Mouse (Mus musculus): ENCODE measurements at regions not wholly inside any gene's neighbourhood (a gene's known extent, or its start where the extent isn't known, plus 50 kb on each side); places are given as distances from the start of the nearest gene placed in this dataset.

- in situ Hi-C loops (cut with MboI, MseI): no loop called here
These were observed 136.1 kb upstream of the Cdkn2b start for GRCm38 (mm10) chr4:89446765-89447487.

DNA sequence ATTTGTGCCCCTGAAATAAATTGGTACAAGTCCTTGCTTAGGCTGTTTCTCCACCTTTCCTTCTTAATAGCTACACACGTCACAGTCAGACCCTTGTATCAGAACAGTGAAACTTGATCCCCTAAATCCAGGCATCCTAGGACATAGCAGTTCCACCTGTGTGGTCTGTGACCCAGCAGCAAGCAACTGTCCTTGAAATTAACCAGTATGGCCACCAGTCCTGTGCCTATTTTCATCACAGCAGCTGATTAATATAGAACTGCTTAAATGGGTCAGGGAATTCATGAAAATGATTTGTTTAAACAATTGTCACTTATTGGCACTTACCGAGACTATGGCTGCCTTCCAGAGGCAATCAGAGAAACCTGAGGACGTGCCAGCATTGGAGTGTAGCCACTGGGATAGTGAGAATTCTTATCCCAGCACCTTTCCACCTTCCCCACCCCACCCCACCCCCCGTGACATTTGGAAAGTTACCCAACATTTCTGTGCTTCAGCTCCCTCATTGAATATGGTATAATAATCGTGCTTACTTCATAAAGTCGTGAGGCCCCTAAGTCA lies 135.4 kb upstream of the Cdkn2b start:
- in situ Hi-C loops (cut with MboI, MseI): no loop called here

DNA sequence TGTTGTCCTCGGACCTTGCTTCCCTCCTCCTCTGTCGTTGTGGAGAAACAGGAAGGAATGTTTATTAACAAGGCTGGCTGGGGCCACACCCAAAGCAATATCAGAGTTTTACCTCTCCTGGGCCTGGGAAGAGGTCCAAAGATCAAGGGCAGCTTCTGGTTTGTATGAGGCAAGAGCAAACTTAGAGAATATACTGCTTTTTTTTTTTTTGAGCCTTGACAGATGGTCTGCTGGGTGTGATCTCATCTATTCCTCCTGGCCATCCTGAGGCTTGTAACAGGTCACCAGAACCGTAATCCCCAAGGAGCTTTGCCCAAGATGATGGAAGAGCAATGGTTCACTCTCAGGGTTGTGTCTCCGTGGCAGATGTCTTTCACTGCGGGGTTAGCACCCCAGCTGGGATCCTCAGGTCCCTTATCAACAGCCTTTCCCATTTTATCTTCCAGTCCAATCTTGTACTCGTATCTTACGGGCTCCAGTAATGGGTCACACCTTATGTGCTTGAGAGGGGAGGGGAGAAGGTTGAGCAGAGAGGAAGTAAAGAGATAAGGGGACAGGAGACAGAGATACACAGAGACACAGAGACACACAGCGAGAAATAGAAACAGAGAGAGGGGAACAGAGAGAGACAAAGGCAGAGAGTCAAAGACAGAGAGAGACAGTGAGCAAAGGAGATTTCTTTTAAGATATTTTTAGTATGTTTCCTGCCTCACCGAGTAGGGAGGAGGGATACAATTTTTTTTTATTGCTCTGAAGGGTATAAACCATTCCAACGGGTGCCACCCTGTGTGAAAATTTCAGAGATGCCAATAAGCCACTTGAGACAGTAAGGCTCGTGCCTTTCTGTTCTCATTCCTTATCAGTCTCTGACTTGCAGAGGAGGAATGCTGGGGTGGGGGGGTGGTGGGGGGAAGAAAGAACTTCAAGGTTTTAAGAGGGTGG lies 134.6 kb upstream of the Cdkn2b start:
- in situ Hi-C loops (cut with MboI, MseI): no loop called here

GRCm38 (mm10) chr4:89442526-89442925 lies 131.7 kb upstream of the Cdkn2b start:
- in situ Hi-C loops (cut with MboI, MseI): no loop called here

GRCm38 (mm10) chr4:89440821-89441220 lies 130.0 kb upstream of the Cdkn2b start:
- in situ Hi-C loops (cut with MboI, MseI): no loop called here

DNA sequence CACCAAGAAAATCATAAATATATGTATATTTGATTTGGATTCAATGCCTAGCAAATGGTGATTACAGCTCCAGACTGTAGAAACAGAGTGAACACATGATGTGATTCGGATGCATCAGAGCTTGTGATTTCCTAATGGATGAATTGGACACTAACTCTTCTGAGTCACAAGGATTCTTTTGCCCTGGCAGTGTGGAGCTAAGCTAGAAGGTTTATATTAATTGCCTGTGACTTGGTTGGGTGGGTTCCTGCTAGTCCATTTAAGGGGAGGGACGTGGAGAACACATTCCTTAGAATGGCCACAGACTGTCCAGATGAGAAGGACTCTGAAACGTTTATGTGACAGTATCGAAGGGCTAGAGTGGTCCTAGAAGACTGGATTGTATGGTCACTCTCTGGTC lies 129.5 kb upstream of the Cdkn2b start:
- in situ Hi-C loops (cut with MboI, MseI): no loop called here

GRCm38 (mm10) chr4:89438665-89439064 lies 127.8 kb upstream of the Cdkn2b start:
- in situ Hi-C loops (cut with MboI, MseI): no loop called here

DNA sequence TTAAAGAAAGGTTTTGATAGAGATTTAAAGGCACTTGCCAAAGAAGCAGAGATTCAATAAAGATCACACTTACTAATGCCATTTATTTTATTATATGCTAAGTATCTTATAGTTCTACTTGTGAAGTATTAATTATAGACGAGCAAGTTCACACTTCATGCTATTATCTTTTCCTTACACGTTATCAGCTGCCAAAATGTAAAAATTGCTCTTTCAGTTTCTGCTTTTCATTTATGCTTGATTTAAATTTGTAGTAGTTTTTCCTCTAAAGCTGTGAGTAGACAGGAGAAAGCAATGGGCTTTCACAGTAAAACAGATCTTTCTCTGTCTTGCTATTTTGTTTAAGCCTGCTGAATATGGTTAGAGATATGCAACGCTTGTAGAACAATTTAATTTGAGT lies 125.9 kb upstream of the Cdkn2b start:
- in situ Hi-C loops (cut with MboI, MseI): no loop called here

DNA sequence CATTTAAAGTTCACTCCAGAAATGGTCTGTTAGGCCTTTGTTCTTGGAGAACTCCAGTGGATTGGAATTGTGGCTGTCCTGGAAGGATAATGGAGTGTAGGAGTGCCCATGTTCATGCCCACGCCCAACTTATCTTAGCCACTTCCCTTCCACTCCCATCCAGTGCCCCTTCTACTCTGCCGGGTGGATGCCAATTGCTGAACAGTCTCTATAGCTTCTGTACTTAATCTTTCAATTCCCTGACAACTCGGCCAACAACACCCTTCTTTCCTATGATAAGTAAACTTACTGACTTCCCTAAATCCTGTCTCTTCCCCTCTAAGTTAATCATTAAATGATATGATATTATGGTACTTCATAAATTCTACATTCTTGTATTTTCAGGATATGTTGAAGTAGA lies 123.3 kb upstream of the Cdkn2b start:
- in situ Hi-C loops (cut with MboI, MseI): no loop called here

- in situ Hi-C loops (cut with MboI, MseI): no loop called here
These were observed 122.7 kb upstream of the Cdkn2b start for GRCm38 (mm10) chr4:89433528-89433927.

- in situ Hi-C loops (cut with MboI, MseI): no loop called here
These were observed 120.7 kb upstream of the Cdkn2b start for GRCm38 (mm10) chr4:89431520-89431919.

GRCm38 (mm10) chr4:89428465-89428864 lies 117.6 kb upstream of the Cdkn2b start:
- in situ Hi-C loops (cut with MboI, MseI): no loop called here

- in situ Hi-C loops (cut with MboI, MseI): no loop called here
These were observed 116.8 kb upstream of the Cdkn2b start for GRCm38 (mm10) chr4:89427345-89428293.

GRCm38 (mm10) chr4:89425916-89426315 lies 115.1 kb upstream of the Cdkn2b start:
- in situ Hi-C loops (cut with MboI, MseI): no loop called here

GRCm38 (mm10) chr4:89421694-89422354 lies 111.0 kb upstream of the Cdkn2b start:
- in situ Hi-C loops (cut with MboI, MseI): no loop called here

DNA sequence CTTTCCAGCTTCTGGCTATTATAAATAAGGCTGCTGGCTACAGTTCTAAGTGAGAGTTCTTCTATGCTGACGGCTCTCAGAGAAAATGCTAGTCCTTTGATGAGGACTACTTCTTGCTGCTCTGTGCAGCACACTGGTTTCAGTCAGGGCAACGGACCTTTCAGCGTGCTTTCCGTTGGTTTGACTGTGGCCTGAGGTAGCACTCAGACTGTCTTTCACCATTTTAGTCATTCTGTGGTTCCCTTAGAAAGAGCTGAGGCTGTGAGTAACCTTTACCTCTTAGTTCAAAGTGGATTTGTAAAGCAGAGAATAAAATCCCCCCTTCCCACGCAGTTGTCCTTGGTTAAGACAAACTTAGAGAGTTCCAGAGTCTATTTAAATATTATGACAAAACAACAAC lies 110.0 kb upstream of the Cdkn2b start:
- in situ Hi-C loops (cut with MboI, MseI): no loop called here

DNA sequence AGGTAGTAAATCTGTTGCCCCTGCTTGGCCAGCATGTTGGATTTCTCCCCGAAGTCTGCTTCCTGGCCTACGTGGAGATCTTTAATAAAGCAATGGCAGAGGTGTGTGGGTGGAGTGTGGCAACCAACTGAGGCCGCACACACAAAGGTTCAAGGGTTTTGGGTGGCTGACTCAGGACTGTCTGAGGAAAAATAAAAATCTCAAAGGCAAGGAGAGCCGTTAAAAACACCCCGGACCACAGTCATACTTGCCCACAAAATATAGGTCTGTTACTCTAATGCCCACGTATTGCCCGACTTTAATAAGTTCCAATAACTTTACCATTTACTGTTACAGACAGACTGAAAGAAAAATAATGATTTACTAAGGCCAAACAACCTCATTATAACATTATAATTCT lies 108.7 kb upstream of the Cdkn2b start:
- in situ Hi-C loops (cut with MboI, MseI): no loop called here

GRCm38 (mm10) chr4:89405624-89406167 lies 94.9 kb upstream of the Cdkn2b start:
- in situ Hi-C loops (cut with MboI, MseI): no loop called here

DNA sequence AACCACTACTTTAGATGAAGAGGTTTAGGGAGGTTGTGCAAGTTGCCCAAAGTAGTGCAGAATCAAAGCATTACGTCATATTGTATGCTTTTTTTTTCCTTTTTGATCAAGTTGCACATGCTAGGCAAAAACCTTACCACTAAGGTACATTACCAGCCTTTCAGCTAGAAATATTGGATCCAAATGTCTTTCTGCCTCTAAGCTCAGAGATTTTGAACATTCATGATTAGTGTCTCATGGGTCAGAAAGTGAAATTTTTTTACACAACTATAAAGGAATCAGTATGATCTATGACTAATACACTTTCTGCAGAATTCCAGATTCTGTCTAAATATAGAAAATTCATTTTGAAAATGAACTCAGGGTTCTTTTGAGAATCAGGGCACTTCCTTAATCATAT lies 92.3 kb upstream of the Cdkn2b start:
- in situ Hi-C loops (cut with MboI, MseI): no loop called here

DNA sequence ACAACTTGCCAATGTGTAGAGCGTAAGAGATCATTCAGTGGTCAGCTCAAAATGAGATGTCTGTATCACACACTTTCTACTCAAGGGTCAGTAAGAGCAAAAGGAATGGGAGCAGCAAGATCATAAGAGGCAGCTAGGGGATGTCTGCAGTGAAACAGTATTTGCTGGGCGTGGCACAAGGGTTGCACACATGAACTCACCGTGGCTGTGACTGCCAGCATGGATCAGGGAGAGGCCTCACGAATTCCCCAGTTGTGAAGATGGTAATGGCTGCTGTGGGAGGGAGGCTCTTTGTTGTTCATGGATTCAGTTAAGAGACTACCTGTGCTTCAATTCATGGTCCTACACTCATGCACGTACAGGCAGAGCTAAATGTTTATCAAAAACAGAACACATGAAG lies 91.5 kb upstream of the Cdkn2b start:
- in situ Hi-C loops (cut with MboI, MseI): no loop called here

DNA sequence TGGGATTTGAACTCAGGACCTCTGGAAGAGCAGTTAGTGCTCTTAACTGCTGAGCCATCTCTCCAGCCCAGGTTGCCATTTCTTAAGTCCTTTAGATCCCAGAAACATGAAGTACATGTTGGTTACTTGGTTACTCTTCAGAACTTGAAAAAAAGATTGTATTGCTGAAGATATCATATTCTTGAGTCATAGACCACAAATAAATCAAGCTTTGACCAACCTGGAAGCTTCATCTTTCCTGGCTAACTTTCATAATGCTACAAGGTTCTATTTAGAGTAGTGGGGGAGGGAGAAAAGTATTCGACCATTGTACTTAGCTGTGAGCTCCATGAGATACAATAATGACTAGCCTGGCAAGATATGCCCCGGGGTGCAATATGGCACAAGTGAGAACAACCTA lies 90.9 kb upstream of the Cdkn2b start:
- in situ Hi-C loops (cut with MboI, MseI): no loop called here
